Mouse (Mus musculus) macrophage (primary cell): ENCODE measurements at regions not wholly inside any gene's neighbourhood (a gene's known extent, or its start where the extent isn't known, plus 50 kb on each side); places are given as distances from the start of the nearest gene placed in this dataset.

ENCODE experiments used
- H3K27ac ChIP-seq: fragments of 350-480 bp; formaldehyde crosslinking; 2 replicates; pipeline ENCODE4 v1.9.0; 2021
- H3K36me3 ChIP-seq: fragments of 350-480 bp; formaldehyde crosslinking; 2 replicates; pipeline ENCODE4 v1.9.0; 2021; ENCODE audit errors: inconsistent target
- H3K4me3 ChIP-seq: fragments of 350-480 bp; formaldehyde crosslinking; 2 replicates; pipeline ENCODE4 v1.9.0; 2021; ENCODE audit errors: inconsistent target
- H3K79me2 ChIP-seq: fragments of 350-480 bp; formaldehyde crosslinking; 2 replicates; pipeline ENCODE4 v1.9.0; 2021; ENCODE audit errors: inconsistent target
- WGBS: methylation state at CpG from one replicate; pipeline ENCODE4 v1.1.7; 2026; ENCODE audit warnings: inconsistent platforms; ENCODE audit not compliant: missing documents; 5-methylcytosine and 5-hydroxymethylcytosine counted together

DNA sequence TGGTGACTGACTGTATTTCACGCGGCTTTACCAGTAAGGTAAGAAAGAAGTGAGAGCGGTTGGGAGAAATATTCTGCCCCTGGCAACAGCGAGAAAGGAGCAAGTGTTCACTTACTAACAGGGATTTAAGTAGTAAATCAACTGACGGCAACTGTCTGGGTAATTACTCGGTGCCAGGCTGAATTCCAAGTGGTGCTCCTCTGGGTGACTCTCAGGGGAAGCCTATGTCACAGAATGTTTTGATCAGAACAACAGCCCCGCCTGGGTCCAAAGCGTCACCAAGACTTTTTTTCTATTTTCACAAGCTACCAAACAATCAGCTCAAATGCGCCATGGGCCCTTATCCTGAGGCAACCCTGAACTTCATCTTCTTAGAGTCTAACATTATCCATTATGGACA is 100.4 kb upstream of the Rmdn2 start:
- Histone ChIP-seq H3K36me3 (no peaks in the 10 kb centered on the region), H3K4me3 (no peak overlapping the region), H3K27ac (no peak overlapping the region), H3K79me2 (no peaks in the 10 kb centered on the region)
- WGBS = 94% methylated on average over 9 of the region's 9 CpGs

DNA sequence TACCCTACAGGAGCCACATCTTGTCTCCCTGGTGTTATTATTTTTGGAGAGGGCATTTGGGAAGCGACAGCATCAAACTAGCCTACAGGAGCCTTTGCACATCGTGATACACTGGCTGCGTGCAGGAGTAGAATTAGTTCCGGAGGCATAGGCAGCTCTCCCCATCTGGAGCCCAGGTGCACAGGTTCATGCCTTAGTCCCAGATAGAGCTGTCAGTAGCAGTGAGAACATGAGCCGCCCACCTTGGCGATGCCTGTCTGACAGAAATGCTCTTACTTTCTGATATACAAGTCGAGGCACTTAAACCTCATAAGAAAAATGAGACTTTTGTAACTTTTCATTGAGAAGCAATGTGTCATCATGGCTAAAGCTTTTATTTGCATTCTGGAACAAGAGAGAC is 97.6 kb upstream of the Rmdn2 start:
- WGBS = 92% methylated on average over 7 of the region's 7 CpGs
- no peak overlapping the region for H3K4me3 ChIP-seq

DNA sequence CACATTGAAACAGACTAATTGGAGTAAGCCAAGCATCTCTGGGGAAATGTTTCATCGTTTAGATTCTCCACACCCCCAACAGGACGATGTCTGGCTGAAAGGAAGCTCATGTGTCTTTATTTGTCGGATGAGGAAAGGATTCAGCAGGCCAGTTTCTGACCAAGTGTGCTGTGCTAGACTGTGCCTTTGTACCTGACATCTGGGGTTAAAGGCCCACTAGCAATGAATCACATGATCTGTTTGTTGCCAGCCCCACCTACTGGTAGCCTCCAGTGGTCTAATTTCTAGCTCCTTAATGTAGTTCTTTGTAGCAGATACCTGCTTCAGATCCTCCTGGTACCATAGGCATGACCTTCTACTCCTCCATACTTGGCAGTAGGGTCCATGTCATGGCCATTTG is 93.5 kb upstream of the Rmdn2 start:
- WGBS = 68% methylated on average over 3 of the region's 3 CpGs
- Histone ChIP-seq H3K79me2 (no peaks in the 10 kb centered on the region), H3K36me3 (no peaks in the 10 kb centered on the region), H3K27ac (no peak overlapping the region), H3K4me3 (no peak overlapping the region)

More for the DNA sequence above, 97.6 kb upstream of the Rmdn2 start:
- Histone ChIP-seq H3K36me3 (no peaks in the 10 kb centered on the region), H3K79me2 (no peaks in the 10 kb centered on the region), H3K27ac (no peak overlapping the region)

DNA sequence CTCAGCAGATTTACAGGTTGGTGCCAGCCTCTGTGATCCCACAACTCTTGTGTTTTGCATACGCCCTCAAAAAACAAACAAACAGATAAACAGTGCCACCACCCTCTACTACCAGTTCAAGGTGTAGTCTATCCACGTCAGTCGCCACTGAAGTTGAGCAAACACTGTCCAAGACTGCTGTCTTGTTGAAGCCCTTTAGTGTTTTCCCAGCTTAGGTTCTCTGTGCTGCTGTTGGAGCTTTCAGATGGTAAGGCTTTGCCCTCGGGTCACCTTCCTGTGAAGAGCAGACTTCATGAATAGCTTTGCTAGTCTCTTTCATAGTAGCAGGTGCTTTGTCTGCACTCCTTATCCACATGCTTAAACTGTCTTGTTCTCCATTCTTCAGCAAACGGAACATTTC is 93.0 kb upstream of the Rmdn2 start:
- 85% methylated on average over 5 of the region's 5 CpGs for WGBS
- Histone ChIP-seq H3K36me3 (no peaks in the 10 kb centered on the region), H3K4me3 (no peak overlapping the region), H3K27ac (no peak overlapping the region), H3K79me2 (no peaks in the 10 kb centered on the region)

DNA sequence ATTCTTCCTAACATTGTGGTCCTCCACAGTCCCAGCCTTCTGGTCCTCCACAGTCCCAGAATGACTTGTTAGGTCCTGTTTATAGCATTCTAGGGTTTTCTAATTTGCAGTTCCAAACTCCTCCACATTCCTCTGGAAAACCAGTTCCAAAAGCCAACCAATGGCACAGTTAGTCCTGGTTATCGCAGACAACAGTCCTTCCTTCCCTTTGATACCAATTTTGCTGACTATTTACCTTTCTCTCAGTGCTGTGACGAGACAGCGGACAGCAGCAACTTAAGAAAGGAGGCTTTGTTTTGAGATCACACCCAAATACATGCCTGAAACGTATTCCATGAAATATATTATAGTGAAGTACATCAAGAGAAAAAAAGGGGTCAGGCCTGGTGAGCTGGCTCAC is 92.3 kb upstream of the Rmdn2 start:
- 95% methylated on average over 3 of the region's 4 CpGs for WGBS
- H3K4me3 ChIP-seq = no peak overlapping the region

DNA sequence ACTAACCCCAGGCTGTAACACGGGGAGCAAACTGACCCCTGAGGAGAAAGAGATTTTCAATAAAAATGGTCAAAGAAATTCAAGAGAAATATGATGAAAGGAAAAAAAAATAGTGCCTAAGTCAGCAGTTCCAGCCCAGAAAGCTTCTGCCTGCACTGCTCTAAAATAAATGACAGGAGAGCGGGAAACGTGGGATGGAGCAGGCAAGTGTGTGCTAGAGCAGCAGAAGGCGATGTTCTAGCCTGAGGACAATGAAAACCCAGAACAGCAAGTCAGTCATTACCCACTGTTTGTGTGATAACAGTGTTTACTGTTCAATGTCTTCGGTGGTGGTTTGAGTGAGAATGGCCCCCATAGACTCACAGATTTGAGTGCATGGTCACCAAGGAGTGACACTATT is 91.4 kb upstream of the Rmdn2 start:
- H3K79me2 ChIP-seq = no peaks in the 10 kb centered on the region
- no peak overlapping the region for H3K4me3 ChIP-seq
- no peak overlapping the region for H3K27ac ChIP-seq
- no peaks in the 10 kb centered on the region for H3K36me3 ChIP-seq
- WGBS = 98% methylated on average over 5 of the region's 5 CpGs

More for the DNA sequence above, 92.3 kb upstream of the Rmdn2 start:
- no peak overlapping the region for H3K27ac ChIP-seq
- H3K36me3 ChIP-seq = no peaks in the 10 kb centered on the region
- no peaks in the 10 kb centered on the region for H3K79me2 ChIP-seq

DNA sequence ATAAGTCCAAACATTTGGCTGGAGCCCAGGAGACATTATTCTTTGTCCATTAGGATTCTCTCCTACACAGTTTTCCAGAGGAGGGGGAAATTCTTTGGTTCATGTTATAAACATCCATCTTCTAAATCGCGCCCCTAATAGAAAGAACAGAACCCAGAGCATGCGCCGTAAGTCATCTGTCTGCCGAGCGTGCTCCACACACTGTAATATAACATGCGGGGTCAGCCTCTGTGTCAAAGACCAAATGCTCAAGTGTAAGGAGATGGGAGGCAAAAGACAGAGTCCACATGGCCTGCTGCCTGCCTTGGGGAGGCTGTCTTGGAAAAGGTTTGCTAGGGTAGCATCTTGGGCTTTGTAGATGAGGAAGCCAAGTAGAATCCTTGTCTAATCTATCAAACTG is 90.0 kb upstream of the Rmdn2 start:
- no peaks in the 10 kb centered on the region for H3K36me3 ChIP-seq
- WGBS = 94% methylated on average over 7 of the region's 7 CpGs

DNA sequence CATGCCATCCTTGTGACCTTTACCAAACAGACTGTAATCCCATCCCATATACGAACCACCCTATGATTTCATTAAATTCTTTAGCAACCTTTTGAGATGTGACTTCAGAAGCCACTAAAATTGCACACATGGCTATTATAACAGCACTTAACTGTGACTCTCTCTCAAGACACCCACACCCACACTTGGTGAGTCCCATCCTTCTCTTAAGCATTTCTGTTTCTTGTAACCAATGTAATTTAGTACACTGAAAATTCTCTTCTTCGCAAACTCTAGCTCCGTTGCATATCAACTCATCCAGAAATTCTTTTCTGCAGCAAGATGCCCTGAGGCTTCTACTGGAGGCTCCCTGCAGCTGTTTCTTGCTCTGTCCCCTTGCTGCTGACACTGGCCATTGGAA is 88.4 kb upstream of the Rmdn2 start:
- Histone ChIP-seq H3K4me3 (no peak overlapping the region), H3K79me2 (no peaks in the 10 kb centered on the region), H3K27ac (no peak overlapping the region), H3K36me3 (no peaks in the 10 kb centered on the region)
- 97% methylated on average over 3 of the region's 3 CpGs for WGBS

More for the DNA sequence above, 90.0 kb upstream of the Rmdn2 start:
- no peak overlapping the region for H3K4me3 ChIP-seq
- no peaks in the 10 kb centered on the region for H3K79me2 ChIP-seq
- no peak overlapping the region for H3K27ac ChIP-seq

DNA sequence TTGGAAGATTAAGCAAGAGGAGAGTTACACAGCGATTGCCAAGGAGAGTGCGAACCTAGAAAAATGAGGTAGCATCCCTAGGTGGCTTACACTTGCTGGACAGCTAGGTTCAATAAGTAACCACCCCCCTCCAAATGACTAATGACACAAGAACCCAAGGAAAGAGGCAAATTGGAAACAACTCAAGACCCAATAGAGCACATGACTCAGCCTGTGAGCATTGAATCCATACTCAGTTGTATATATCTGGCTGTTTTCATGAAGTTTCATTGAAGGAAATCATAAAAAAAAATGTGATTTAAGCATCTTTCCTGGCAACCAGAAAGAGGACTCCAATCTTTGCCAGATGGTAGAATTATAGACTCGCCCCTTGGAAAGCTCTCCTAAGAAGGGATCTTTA is 84.3 kb upstream of the Rmdn2 start:
- Histone ChIP-seq H3K36me3 (no peaks in the 10 kb centered on the region), H3K79me2 (no peaks in the 10 kb centered on the region), H3K27ac (no peak overlapping the region), H3K4me3 (no peak overlapping the region)
- 85% methylated on average over 3 of the region's 3 CpGs for WGBS

DNA sequence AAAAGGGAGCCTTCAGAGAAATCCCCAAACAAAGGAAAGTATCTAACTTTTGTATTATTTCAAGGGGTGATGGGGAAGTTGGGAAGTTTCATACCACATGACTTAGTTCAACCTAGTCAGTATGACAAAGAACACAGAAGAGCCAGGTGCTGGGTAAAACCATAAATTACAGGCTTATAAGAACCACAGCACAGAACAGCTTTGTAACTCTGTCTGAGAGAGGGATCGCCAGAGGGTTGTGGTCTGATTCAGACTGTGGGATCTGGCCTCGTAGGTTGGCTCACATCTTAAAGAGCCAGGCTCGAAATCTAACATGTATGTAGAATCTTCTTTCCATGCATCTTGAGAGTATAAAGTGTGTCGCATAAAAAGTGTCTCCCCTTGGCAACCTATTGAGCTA is 75.1 kb upstream of the Rmdn2 start:
- Histone ChIP-seq H3K79me2 (no peaks in the 10 kb centered on the region), H3K4me3 (no peak overlapping the region), H3K27ac (no peak overlapping the region), H3K36me3 (no peaks in the 10 kb centered on the region)
- 50% methylated on average over 4 of the region's 4 CpGs for WGBS

DNA sequence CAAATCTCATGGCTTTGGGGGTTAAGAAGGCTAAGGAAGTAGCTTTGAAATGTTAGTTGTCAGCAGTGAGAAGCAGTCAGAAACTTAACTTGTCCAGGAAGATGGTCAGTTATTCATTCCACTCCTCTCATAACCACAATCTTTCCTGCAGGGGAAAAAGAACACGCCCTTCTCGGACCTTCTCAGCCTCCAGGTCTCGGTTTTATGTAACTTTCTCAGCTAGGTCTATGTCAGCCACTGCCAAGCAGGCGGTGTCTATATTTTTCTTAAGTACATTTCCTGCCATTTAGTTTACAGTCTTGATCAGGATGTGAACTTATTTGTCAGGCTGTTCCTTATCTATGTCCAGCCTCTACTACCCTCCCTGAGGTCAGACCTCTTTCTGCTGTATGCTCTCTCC is 72.9 kb upstream of the Rmdn2 start:
- Histone ChIP-seq H3K4me3 (no peak overlapping the region), H3K79me2 (no peaks in the 10 kb centered on the region), H3K36me3 (no peaks in the 10 kb centered on the region), H3K27ac (no peak overlapping the region)
- 7% methylated on average over 4 of the region's 4 CpGs for WGBS

DNA sequence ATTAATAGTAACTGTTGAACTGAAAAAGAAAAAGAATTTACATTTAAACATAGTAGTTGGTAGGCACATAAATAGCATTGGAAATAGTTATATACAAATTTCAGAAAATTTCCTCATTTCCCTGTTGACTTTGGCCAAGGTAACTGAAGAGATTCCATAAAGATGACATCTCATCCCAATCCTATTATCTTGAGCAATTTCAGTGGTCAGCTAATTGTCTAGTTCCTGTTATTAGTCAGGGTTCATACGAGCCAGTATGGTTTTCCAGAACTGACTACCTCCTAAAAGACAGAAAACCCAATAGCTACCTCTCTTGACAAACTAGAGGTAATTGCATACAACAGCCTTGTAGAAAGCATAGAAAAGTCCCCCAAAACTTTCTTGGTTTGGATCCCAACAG is 71.6 kb upstream of the Rmdn2 start:
- WGBS = 31% methylated on average over 1 of the region's 1 CpGs
- Histone ChIP-seq H3K36me3 (no peaks in the 10 kb centered on the region), H3K4me3 (no peak overlapping the region), H3K79me2 (no peaks in the 10 kb centered on the region), H3K27ac (no peak overlapping the region)

DNA sequence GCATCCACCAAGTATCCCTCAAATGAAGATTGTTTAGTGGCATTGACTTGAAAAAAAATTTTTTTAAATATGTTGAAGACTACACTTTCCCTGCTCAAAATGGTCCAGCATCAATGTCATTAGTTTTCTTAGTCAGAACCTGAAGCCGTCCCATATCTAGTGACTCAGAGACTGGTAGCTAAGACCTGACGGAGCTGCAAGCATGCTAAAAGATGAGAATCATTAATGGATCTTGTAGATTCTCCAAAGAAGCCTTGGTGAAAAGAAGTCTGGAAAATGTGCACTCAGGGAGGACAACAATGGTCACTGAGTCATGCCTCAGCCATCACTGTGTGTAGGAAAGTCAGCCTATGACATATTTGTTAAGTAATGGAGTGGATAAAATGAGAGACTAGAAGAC is 71.2 kb upstream of the Rmdn2 start:
- H3K36me3 ChIP-seq = no peaks in the 10 kb centered on the region
- WGBS = 97% methylated on average over 2 of the region's 2 CpGs
- H3K79me2 ChIP-seq = no peaks in the 10 kb centered on the region
- H3K27ac ChIP-seq = no peak overlapping the region
- no peak overlapping the region for H3K4me3 ChIP-seq

DNA sequence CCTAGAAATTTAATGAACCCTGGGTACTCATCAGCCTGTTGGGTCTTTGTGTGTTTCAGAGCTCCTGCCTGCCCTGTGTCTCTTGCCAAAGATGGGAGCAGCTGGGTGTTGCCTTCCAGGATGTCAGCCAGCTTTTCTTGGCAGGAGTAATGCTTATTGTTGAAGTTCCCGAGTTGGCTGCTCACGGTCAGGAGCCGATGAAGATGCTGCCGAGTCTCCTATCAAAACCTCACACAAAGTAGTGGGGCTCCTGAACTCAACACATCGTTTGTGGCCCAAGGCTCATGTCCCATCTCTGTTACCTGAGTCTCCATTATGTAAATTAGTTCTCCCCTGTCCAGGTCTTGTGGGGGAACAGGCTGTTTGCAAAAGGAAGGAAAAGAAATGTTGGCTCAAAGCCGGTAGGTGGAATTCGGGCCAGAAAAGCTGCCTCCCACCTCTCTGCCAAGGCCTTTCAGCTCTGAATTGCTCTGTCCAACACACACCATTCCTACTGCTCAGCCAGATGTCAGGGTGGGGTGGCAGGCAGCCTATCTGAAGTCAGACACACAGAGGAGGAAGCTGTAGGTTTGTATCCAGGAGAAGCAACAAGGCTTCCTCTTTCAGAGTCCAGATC is 67.6 kb upstream of the Rmdn2 start:
- no peak overlapping the region for H3K27ac ChIP-seq
- WGBS = 64% methylated on average over 7 of the region's 7 CpGs
- no peak overlapping the region for H3K4me3 ChIP-seq
- no peaks in the 10 kb centered on the region for H3K79me2 ChIP-seq
- no peaks in the 10 kb centered on the region for H3K36me3 ChIP-seq

DNA sequence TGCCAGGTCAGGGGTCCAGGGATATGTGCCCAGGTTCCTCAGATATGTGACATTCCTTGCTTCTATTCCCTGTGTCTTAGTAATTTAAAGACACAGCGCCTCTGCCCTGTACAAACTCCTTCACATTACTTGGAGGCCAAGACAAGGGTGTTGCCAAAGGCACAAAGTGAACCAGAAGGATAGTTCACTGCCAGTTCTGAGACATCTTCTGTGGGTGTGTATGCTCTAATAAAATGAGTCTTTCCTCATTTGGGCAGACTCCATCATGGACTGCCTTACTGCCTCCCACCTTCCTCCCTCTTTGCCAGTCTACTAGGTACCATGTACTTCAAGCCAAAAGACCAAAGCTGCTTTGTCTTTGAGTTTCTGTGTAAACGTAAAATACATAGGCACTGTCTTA is 65.8 kb upstream of the Rmdn2 start:
- Histone ChIP-seq H3K4me3 (no peak overlapping the region), H3K36me3 (no peaks in the 10 kb centered on the region), H3K79me2 (no peaks in the 10 kb centered on the region), H3K27ac (no peak overlapping the region)
- 100% methylated on average over 2 of the region's 2 CpGs for WGBS

DNA sequence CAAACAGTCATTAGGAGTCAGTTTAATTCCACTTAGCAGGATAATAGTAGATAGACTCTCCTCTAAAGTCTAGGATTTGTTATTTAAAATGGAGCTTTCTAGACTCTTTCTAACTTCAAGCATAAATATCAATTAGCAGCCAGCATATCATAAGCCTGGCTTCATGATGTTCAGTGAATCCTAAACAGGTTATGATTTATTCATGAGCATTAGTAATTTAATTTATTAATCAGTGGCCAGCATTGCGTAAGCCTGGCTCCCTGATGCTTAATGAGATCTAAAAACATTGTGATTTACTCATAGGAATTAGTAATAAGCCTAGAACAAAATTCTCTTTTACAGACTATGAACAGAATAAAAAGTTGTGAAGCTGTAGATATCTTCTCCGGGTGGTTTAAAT is 64.6 kb upstream of the Rmdn2 start:
- Histone ChIP-seq H3K4me3 (no peak overlapping the region), H3K27ac (no peak overlapping the region), H3K79me2 (no peaks in the 10 kb centered on the region), H3K36me3 (no peaks in the 10 kb centered on the region)
- WGBS = 96% methylated on average over 2 of the region's 2 CpGs
